Mouse (Mus musculus): ENCODE results near the gene Fggy. TPM values are rescaled to one million over a fixed set of nuclear protein-coding genes. Genes with fewer than 3 reads are reported as not detected.

The Fggy gene
- polyA plus RNA-seq, 1 experiment from 2014 or later: 6.8 TPM

DNA sequence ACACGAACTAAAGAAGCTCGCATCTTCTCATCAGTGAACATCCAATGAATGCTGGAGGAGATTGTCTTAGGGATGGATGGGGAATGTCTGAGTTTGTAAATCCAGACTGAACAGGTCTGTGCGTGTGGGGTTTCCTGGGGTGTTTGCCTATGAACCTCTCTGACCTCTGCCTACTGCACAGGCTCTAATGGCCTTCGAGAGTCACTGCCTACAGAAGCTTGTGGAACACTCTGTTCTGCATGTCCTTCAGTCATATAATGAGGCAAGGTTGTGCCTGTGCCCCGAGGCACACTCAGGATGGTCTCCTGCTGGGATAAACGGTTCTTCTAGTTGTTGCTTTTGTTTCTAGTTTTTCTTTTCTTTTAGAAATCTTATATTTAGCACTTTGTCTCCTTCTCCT, 92.7 kb downstream of the Fggy start:
- Histone ChIP-seq H3K36me3 (replicated peaks) (no peaks in the 10 kb centered on the region), H3K4me1 (peaks cover 32% of the 10 kb centered on the region), H3K27ac (no peak overlapping the region), H3K27me3 (ENCODE audit: poor library complexity, severe bottlenecking) (no peaks in the 10 kb centered on the region), H3K9me3 (no peaks in the 10 kb centered on the region), H3K4me3 (no peak overlapping the region)
- WGBS: 69% methylated on average over 6 of the region's 6 CpGs
- no peak for DNase-seq (ENCODE audit: extremely low spot score, low spot score)

DNA sequence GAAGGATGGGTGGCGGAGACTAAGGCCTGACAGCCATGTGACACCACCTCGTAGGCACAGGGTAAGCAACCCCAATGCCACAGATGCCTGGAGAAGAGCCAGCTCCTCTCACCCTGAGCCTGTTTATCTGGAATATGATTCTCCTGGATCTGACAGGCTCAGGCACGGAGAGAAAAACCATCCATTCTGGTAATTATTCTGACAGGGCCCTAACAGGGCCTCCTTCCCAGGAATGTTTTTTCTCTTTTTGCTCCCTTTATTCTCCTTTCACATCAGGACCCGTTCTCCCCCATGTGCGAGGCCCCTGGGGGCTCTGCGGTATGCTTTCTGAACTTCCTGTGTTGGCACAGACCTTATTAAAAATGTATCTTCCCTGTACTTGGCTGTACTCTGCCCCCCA, 94.7 kb downstream of the Fggy start:
- no peaks in the 10 kb centered on the region for H3K36me3 ChIP-seq (replicated peaks)
- H3K4me3 ChIP-seq: no peak overlapping the region
- 69% methylated on average over 6 of the region's 6 CpGs for WGBS
- no peaks in the 10 kb centered on the region for H3K9me3 ChIP-seq
- peaks cover 32% of the 10 kb centered on the region for H3K4me1 ChIP-seq
- no peaks in the 10 kb centered on the region for H3K27me3 ChIP-seq (ENCODE audit: poor library complexity, severe bottlenecking)
- peak overlapping the region; percentile 4; the same call in 1 of the 2 replicates for H3K27ac ChIP-seq
- DNase-seq (ENCODE audit: extremely low spot score, low spot score): no peak

DNA sequence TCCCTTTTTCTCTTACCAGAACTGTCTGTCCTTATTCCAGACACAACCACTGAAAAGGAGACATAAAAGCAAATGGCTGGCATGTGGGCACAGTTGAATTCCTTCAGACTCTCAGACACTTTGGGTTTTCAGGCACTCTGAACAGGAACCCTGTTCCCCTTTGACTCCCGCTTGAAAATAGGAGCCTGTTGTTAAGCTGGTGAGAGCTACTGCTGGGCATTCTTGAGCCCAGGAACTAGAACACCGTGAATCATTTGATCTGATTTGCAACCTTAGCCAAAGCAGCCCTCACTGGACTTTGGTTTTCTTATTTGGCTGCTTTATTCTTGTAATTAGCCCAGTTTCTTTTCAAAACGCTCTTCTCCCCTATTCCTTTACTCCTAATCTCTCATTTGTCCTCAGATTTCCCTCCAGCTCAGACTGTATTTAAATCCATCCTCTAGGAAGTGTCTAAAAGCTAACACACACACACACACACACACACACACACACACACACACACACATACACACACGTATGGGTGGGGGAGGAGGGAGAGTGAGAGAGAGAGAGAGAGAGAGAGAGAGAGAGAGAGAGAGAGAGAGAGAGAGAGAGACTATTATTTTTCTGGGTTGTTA, 96.1 kb downstream of the Fggy start:
- Histone ChIP-seq H3K4me1 (peaks cover 32% of the 10 kb centered on the region), H3K27ac (peak overlapping the region; percentile 59), H3K36me3 (replicated peaks) (no peaks in the 10 kb centered on the region), H3K27me3 (ENCODE audit: poor library complexity, severe bottlenecking) (no peaks in the 10 kb centered on the region), H3K9me3 (no peaks in the 10 kb centered on the region), H3K4me3 (no peak overlapping the region)
- WGBS: 22% methylated on average over 3 of the region's 4 CpGs
- DNase-seq (ENCODE audit: extremely low spot score, low spot score): no peak

DNA sequence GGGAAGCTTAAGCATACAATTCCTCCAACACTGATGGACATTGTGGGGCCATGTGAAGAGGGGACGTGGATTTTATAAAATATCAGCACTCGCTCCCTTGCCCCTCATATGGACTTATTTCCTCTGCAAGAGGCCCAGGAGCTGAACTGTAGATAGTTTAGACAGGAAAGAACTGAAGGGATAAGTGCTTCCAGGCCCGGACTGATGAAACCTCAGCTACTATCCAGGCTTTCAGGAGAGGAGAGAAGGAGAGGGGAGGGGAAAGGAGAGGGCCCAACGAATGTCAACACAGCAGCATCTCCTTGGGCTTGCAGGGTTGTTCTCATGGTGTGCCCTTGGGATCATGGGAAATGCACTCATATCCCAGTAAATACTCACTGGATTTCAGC, 96.6 kb downstream of the Fggy start:
- no peak for DNase-seq (ENCODE audit: extremely low spot score, low spot score)

DNA sequence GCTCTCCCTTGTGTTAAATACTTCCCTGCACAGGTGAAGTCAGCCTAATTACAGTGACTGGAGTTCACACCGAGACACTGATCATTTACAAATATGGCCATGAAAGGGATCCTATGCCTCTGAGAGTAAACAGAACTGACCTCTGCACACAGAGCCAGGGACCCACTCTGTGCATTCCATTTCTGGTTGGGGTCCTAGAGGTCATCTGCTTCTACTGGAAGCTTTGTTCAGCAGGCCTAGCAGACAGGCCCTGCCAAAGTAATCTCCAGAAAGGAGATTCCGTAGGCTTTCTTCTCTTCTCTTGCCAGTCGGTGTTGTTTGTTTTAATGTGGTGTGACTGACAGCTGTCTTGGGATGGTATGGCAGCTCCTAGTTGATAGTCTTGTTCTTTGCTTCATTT, 101.7 kb downstream of the Fggy start:
- no peaks in the 10 kb centered on the region for H3K27me3 ChIP-seq (ENCODE audit: poor library complexity, severe bottlenecking)
- no peak for DNase-seq (ENCODE audit: extremely low spot score, low spot score)
- H3K27ac ChIP-seq: no peak overlapping the region
- no peaks in the 10 kb centered on the region for H3K36me3 ChIP-seq (replicated peaks)
- no peaks in the 10 kb centered on the region for H3K9me3 ChIP-seq
- peaks cover 10% of the 10 kb centered on the region for H3K4me1 ChIP-seq
- WGBS: 41% methylated on average over 3 of the region's 3 CpGs
- H3K4me3 ChIP-seq: no peak overlapping the region

More for the DNA sequence above, 96.6 kb downstream of the Fggy start:
- H3K36me3 ChIP-seq (replicated peaks): no peaks in the 10 kb centered on the region
- H3K4me3 ChIP-seq: no peak overlapping the region
- H3K27ac ChIP-seq: peak overlapping the region; percentile 59; the same call in 1 of the 2 replicates
- no peaks in the 10 kb centered on the region for H3K27me3 ChIP-seq (ENCODE audit: poor library complexity, severe bottlenecking)
- 52% methylated on average over 4 of the region's 4 CpGs for WGBS
- H3K9me3 ChIP-seq: no peaks in the 10 kb centered on the region
- H3K4me1 ChIP-seq: peaks cover 35% of the 10 kb centered on the region

DNA sequence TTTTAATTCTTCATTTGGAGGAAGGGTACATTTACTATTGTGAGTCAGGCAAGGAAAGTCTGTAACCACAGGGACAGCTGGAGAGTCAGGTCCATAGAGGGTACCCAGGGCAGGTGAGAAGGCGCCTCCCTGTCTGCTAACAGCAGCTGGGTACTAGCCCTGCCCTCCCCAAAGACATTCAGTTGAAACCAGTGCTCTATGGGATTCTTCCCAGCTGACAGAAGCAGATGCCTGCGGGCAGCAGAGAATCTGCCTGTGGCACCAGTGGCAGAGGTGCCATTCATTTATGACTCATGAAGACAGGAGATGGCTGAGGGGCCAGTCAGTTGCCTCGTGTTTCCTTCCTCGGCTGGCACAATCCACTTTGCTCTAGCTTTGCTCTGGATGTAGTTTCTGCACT, 106.3 kb downstream of the Fggy start:
- Histone ChIP-seq H3K36me3 (replicated peaks) (no peaks in the 10 kb centered on the region), H3K27ac (no peak overlapping the region), H3K4me1 (peaks cover 12% of the 10 kb centered on the region), H3K4me3 (no peak overlapping the region), H3K27me3 (ENCODE audit: poor library complexity, severe bottlenecking) (no peaks in the 10 kb centered on the region), H3K9me3 (no peaks in the 10 kb centered on the region)
- DNase-seq (ENCODE audit: extremely low spot score, low spot score): no peak
- 84% methylated on average over 4 of the region's 4 CpGs for WGBS

DNA sequence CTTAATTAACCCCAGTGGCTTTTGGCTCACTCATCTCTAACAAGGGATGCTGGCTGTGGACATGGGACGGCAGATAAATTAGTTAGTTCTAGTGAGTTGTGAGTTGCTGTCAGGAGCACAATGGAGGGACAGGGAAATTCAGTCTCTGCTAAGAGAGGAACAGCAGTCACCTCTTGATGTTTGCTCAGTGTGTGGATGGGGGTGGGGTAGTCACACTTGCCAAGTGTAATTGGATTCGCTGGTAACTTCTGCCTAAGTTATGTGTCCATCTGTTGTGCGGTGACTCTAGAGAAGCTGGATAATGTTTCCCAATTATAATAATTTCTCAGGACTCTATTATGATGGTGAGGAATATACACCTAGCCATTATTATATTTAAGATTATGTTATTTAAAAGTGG, 107.0 kb downstream of the Fggy start:
- WGBS: 78% methylated on average over 3 of the region's 3 CpGs
- Histone ChIP-seq H3K27ac (no peak overlapping the region), H3K27me3 (ENCODE audit: poor library complexity, severe bottlenecking) (no peaks in the 10 kb centered on the region), H3K4me3 (no peak overlapping the region), H3K4me1 (peaks cover 7% of the 10 kb centered on the region), H3K36me3 (replicated peaks) (no peaks in the 10 kb centered on the region), H3K9me3 (no peaks in the 10 kb centered on the region)
- no peak for DNase-seq (ENCODE audit: extremely low spot score, low spot score)

DNA sequence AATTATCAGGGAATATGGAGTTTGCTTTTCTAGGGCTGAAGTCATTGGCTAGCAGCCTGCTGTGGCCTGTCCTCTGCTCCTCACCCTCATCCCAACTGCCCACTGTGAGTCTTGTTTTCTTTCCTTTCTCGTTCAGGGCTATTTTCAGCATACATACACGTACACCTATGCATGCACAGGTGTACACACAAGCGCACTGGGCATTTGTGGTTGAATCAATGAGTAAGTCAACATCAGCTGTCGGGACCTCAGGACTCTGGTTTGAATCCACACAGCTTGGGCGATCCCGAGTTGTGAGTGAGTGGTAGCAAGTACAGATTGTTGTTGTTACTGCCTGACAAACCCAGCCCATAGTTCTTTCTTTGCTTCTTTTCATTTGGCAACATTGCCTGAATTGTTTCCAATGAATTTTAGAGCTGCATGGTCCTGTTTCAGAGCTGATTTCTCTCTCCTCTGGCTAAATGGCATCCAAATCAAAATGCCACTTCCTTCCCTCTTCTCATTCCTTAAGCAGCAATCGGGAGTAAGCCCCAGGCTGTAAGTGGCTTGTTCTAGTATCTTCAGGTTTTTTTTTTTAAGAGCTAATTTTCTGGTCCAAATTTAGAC, 109.1 kb downstream of the Fggy start:
- no peak overlapping the region for H3K27ac ChIP-seq
- no peaks in the 10 kb centered on the region for H3K9me3 ChIP-seq
- 84% methylated on average over 7 of the region's 7 CpGs for WGBS
- DNase-seq (ENCODE audit: extremely low spot score, low spot score): no peak
- peaks cover 22% of the 10 kb centered on the region for H3K4me1 ChIP-seq
- H3K36me3 ChIP-seq (replicated peaks): no peaks in the 10 kb centered on the region
- H3K27me3 ChIP-seq (ENCODE audit: poor library complexity, severe bottlenecking): no peaks in the 10 kb centered on the region
- H3K4me3 ChIP-seq: no peak overlapping the region

DNA sequence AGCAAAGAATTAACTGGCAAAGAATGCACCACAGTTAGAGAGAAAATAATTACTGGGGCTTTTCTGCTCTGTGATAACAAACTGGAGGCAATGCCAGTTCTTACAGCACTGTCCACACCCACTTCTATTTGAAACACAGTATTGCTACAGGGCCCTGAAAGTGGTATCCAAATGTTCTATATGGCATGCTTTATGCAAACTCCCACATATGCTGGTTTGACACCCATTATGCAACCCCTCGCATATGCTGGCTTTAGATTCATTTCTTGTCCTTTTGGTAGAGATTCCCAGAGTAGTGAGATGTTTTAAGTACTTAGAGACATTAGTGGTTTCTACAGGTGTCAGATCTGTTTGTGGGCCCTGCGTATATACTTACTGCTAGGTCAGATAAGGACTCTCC, 109.6 kb downstream of the Fggy start:
- no peaks in the 10 kb centered on the region for H3K36me3 ChIP-seq (replicated peaks)
- DNase-seq (ENCODE audit: extremely low spot score, low spot score): no peak
- H3K27ac ChIP-seq: no peak overlapping the region
- H3K9me3 ChIP-seq: no peaks in the 10 kb centered on the region
- WGBS: 94% methylated on average over 2 of the region's 2 CpGs
- H3K4me1 ChIP-seq: peaks cover 22% of the 10 kb centered on the region
- no peaks in the 10 kb centered on the region for H3K27me3 ChIP-seq (ENCODE audit: poor library complexity, severe bottlenecking)
- no peak overlapping the region for H3K4me3 ChIP-seq

DNA sequence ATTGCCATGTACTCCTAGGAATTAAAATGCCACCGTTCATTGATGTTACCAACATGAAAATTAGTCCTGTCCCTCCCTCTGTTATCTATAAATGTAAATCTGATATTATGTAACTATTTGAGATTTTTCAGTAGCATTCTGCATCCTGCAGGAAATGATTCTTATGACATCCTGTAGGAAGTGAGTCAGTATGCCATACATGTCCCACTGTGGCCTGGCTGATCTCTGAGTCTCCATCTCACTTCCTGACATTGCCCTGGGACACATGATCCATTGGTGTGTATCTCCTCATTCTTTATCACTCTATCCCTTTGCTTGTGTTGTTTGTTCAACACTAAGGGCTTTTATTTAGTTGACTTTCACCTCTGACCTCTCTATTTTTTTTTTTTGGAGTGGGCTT, 110.3 kb downstream of the Fggy start:
- no peak for DNase-seq (ENCODE audit: extremely low spot score, low spot score)
- Histone ChIP-seq H3K4me1 (peaks cover 22% of the 10 kb centered on the region), H3K4me3 (no peak overlapping the region), H3K27ac (no peak overlapping the region), H3K36me3 (replicated peaks) (no peaks in the 10 kb centered on the region), H3K9me3 (no peaks in the 10 kb centered on the region), H3K27me3 (ENCODE audit: poor library complexity, severe bottlenecking) (no peaks in the 10 kb centered on the region)
- WGBS: 94% methylated on average over 1 of the region's 1 CpGs

DNA sequence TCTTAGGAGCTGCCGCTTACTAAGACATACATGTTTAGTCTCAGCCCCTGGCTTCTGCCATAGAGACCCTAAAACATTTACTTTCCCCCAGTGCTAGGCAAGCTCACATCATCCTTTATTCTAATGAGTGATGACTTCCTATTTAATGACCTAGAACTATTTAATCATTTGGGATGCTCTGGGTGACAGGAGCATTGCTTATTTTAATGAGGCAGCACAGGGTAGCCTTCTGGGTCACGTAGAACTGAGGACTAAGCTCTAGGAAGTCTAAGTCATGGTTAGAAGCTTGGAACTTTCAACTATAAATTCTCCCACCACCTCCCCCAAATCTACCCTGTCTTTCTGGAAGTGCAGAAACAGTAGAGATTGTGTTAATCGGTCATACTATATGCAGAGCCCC, 111.2 kb downstream of the Fggy start:
- no peaks in the 10 kb centered on the region for H3K9me3 ChIP-seq
- H3K4me3 ChIP-seq: no peak overlapping the region
- 90% methylated on average over 3 of the region's 3 CpGs for WGBS
- DNase-seq (ENCODE audit: extremely low spot score, low spot score): no peak
- no peaks in the 10 kb centered on the region for H3K36me3 ChIP-seq (replicated peaks)
- no peaks in the 10 kb centered on the region for H3K27me3 ChIP-seq (ENCODE audit: poor library complexity, severe bottlenecking)
- H3K27ac ChIP-seq: no peak overlapping the region
- H3K4me1 ChIP-seq: peaks cover 22% of the 10 kb centered on the region

DNA sequence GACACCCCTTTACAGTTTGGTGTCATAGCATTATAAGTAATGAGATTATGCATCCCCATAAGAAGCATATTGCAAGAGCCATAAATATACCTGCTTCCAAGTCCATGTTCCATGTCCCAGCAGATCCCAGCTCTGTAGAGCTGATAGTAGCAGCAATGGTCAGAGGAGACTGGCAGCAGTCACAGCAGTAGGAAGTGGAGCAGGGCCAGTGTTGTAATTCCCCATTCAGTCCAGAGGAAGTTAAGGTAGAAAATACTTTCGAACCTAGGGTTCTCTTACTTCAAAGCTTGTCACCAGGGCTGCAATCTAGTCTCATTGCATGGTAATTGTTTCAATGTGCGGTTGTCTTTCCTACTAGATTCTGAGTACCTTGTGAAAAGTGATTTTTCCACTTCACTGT, 112.0 kb downstream of the Fggy start:
- DNase-seq (ENCODE audit: extremely low spot score, low spot score): no peak

DNA sequence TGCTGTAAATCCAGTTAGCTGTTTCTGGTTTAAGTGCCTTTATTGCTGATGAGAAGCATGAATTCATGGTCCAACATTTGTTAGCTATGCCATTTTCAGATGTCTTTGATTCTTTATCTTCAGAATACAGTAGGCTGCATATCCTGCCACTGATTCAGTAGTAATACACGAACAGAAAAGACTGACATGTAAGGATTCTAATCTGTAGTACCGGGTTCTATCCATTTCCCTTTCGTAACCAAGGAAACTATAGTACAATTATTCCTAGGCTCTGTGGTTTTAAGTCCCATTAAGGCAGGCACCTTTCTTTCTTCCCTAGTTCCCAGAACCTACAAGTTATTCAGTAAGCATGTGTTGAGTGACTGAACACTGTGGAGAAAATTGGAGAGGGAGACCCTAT, 113.3 kb downstream of the Fggy start:
- no peak overlapping the region for H3K4me3 ChIP-seq
- H3K4me1 ChIP-seq: peaks cover 19% of the 10 kb centered on the region
- DNase-seq (ENCODE audit: extremely low spot score, low spot score): no peak
- H3K36me3 ChIP-seq (replicated peaks): no peaks in the 10 kb centered on the region
- H3K27ac ChIP-seq: no peak overlapping the region
- no peaks in the 10 kb centered on the region for H3K9me3 ChIP-seq
- no peaks in the 10 kb centered on the region for H3K27me3 ChIP-seq (ENCODE audit: poor library complexity, severe bottlenecking)
- WGBS: 89% methylated on average over 3 of the region's 3 CpGs

More for the DNA sequence above, 112.0 kb downstream of the Fggy start:
- WGBS: 61% methylated on average over 2 of the region's 2 CpGs
- no peak overlapping the region for H3K4me3 ChIP-seq
- H3K36me3 ChIP-seq (replicated peaks): no peaks in the 10 kb centered on the region
- no peak overlapping the region for H3K27ac ChIP-seq
- no peaks in the 10 kb centered on the region for H3K9me3 ChIP-seq
- H3K4me1 ChIP-seq: peaks cover 20% of the 10 kb centered on the region
- H3K27me3 ChIP-seq (ENCODE audit: poor library complexity, severe bottlenecking): no peaks in the 10 kb centered on the region

All from forebrain, embryonic 10.5 days (tissue).